Mouse (Mus musculus) cerebellum, postnatal 25 days (tissue): Measurements from ENCODE around the gene Odc1.

Source experiments
- DNase-seq, 2 experiments: peaks; one replicate each; pipeline ENCODE4 v3.0.0; 2021; ENCODE audit warnings: mixed read lengths in 2 of 2

Gene Odc1

DNA sequence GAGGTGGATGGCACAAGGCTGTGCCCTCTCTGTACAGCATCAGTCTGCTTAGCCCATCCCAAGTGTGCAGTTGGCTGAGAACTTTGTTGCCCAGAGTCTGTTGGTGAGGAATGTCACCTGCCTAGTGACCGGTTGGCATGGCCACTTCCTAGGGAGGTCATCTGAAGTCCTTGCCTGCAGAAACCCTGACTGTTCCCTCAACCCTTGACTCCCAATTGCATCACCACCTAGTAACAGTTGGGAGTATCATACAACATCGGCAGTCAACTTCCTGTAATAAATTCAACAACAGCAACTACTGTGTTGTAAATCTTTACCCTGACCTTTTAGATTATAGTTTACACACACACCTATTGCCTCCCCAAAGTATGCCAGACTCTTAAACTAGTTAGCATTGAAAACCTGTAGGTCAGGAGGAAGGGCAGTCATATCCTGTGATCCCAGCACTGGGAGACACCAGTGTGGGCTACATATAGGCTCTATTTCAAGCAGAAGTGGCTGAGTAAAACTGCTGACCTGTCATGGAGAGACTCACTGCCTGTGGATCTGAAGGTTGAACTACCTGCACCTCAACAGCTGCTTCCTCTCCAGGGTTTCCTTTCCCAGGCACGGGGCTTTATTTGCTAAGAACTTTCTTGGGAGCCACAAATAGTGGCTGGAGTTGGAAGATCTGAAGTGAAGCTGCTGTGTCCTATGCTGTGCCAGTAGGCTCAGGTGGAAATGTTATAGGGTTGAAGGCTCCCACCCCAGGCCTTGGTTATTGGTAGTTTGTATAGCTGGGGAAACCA is 6.8 kb downstream of the Odc1 start:
- no peak for DNase-seq

DNA sequence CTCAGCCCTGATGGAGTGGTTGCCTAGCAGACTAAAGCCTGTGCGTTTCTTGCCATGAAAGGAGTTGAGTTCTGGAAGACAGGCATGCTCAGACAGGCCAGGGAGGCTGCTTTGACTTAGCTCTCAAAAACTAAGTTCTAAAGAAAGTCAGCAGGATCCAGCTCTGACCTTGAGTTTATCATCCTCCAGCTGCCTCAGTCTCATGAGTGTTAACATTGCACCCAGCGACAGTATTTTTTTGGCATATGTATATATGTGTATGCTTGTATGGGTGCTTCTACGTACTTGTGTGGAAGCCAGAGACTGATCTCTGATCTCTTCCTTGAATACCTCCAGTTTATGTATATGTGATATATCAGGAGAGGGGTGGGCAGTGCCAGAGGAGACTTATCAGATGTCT is 7.8 kb downstream of the Odc1 start:
- DNase-seq = no peak

DNA sequence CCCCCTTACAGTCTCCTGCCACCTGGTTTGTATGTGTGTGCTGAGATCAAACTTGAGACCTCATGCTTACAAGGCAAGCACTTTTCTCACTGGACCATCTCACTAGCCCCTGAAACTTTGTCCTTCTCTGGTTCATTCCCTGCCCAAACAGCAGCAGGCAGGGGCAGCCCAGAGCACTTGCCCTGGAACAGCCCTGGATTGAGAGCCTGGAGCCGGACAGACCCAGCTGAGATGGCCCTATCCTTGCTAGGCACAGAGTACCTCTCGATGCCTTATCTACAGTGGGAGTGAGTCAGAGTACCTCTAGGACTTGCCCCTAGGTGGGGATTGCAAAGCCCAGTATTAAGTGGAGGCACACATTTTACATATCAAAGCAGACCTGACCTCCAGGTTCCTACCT is 8.4 kb downstream of the Odc1 start:
- DNase-seq = no peak

DNA sequence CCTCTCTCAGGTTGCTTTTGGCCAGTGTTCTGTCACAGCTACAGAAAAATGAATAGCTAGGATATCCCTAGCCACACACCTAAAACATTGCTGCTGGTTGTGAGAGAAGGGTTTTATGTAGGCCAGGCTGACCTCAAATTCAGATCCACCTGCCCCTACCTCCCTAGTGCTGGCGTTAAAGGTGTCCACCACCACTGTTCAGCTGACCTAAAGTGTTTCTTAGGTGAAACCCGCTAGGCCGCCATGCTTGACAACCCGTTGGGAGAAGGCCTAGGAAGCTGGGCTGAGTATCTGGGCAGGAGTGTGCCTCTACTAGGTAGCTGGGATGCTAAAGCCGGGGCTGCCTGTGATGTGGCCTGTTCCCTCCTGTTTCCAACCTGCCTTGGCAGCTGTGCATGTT is 9.0 kb downstream of the Odc1 start:
- DNase-seq = no peak

DNA sequence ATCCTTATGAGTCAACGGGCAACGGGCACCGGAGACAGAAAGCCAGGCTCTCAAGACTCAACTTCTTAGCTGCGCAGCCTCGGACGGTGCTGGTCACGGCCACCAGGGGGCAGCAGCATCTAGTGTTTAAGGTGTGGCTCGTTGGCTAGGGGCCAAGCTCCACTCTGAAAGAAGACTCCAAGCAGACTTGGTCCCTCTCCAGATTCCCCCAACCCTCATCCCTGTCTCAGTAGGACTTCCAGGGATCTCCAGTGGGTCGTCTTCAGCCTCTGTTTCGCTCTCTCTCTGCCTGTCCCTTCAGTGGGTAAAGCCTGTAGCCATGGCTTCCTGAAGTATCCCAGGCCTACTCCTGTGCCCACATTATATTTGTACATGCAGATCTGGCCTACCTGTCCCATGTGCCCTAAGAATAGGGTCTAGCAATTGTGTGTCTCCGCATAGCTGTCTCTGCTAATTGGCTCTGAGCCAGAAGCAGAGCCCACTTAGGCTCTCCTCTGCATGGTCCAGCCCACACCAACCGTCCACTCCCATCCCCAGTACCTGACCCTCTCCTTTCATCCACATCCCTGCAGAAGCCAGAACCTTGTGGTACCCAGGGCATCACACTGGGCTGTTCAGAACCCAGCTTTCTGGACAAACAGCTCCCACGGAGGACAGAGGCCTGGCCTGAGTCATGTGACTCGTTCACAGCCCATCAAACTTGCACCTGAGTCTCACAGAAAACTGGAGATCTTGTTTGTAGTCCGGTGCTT is 9.8 kb downstream of the Odc1 start:
- DNase-seq = peak; percentile 94 to 96

DNA sequence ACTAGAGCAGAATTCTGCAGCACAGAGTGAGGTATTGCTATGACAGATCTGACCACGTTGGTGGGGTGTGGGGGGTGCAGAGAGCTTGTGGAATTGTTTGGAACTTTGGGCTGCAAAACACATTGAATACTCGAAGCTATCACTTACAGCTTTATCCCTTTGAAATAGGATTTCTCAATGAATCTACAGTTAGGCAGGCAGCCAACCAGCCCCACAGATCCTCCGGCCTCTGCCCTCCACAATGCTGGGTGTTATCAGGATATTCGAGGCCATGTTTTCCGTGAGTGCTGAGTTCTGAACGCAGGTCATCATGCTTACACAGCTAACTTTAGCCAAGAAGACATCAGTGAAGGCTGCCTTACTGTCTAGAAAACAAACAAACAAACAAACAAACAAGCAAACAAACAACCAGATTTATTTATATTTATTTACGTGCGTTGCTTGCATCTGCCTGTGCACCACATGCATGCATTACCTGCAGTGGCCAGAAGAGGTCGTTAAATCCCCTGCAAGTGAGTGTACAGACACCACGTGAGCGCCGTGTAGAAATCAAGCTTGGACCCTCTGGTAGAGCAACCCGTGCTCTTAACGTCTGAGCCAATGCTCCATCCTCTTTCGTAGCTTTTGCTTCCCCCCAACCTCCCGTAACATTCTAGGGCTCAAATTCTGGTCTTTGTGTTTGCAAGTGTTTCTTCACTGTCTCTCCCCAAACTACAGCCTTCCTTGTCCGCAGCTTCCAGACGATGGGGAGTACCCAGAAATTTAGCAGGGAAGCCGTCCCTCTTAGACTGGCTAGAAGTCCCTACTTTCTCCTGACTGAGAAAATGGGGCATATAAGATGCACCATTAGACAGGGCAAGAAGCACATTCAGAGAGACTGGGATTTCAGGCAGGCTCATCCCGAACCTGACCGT is 12.1 kb downstream of the Odc1 start:
- DNase-seq = peak; percentile 86 to 93

DNA sequence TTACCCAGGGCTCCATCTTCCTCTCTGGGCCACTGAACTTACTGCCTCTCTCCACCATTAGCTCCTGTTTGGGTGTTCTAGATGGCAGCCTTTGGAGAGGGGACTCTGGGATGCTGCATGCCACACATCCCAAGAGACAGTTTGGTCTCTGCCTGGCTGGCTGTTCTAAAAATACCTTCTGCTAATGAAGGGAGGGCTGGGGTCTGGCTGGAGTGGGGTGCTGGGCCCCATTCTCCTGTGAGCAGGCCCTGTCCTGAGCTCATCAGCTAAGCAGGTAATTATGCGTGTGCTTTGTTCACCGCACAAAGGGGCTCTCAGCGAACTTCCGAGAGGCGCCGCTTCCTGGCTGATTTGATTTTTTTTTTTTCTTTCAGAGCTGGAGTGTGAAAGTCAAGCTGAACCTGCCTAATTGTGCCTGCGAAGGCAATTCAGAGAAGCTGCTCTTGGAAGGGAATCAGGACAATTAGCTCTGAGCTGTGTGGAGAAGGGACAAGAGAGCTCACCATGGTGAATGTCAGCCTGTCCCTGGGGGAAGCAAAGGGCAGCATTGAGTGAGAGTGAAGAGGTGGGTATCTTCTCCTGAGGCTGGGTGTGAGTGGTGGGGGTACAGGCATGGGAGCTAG is 12.9 kb downstream of the Odc1 start:
- peak; percentile 27 to 36 for DNase-seq

DNA sequence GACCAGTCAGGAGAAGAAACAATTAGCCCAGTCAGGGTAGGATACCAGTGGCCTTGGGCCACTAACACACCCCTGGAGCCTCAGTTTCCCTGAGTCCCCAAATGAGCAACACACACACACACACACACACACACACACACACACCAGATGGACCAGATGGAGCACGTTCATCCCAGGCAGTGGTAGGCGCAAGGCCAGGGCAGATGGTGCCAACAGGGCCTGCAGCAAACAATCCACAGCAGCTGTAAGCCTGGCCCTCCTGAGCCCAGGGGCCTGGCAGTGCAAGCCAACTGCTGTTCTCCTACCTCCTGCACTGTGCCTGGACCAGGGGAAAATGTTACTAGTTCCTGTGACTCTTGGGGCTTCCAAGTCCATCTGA is 13.4 kb downstream of the Odc1 start:
- DNase-seq = peak; percentile 60 to 75

DNA sequence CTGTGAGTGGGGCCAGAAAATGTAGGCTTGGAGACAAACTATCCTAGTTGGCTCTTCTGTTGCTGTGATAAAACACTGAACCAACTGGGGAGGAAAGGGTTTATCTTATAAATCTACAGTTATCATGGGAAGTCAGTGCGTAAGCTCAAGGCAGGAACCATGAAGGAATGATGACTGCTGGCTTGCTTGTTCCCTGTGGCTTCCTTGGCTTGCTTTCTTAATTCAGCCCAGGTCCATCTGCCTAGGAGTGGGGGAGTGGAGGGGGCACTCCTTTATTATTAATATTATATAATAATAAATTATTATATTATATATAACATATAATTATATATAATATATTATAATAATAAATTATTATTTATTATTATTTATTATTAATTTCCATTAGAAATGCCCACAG is 17.8 kb downstream of the Odc1 start:
- DNase-seq = peak in 1 of 2 experiments; percentile 38

DNA sequence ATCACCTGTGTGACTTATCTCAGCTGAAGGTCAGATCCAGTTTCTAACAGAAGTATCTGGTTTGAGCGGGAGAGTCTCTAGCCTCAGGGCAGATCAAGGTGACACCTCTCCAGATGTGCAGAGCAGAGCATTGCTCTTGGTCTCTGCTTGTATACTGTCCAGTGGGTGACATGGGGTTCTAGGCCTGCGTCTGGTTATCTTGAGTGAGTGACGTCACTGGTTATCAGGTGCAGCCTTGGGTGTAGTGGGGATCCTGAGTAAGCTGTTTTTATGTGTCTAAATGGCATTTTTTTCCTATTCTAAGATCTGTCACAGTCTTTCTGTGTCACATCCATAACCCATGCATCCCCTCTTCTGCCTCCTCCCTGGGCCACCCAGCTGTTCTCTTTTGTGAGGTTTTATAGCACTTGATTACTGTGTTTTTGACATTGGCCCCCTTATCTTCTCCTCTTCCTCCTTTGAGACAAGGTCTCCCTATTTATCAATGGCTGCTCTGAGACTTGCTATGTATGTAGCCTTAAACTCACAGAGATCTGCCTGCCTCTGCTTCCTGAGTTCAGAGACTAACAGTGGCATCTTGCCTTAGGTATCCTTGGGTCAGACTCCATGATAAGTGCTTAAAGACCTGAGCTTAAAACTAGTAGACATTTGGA is 20.9 kb downstream of the Odc1 start:
- DNase-seq = no peak

DNA sequence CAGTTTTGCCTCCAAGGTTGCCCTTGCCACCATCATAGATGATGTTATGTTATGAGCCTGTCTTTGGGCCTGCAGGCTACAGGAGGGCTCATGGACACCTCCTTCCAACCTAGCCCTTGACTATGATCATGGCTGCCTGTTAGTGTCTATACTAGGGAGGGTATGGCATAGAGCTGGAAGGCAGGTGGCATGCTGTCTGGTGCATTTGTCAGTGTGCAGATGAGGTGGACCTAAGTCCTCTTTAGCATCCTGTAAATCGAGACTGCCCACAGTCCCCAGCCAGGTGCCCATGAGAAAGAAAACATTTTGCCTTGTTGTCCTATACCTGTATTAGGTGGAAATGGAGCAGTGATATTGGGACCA is 21.4 kb downstream of the Odc1 start:
- DNase-seq = no peak

DNA sequence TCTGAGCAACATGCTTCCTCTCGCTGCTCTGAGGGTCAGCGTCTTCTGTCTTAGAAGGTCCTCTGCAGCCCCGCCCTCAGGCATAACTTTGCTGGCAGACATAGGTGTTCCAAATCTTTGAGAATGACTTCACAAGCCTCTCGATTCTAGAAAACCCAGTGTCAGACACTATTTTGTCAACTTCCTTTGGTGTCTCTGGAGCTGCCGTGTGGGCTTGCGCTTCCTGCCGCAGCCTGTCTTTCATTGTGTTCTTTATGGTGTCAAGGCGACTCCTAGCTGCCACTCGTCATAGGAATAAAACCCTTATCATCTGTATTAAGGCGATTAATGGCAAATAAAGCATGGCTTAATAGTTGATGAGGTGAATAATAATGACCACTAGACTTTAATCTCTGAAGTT is 24.0 kb downstream of the Odc1 start:
- DNase-seq = no peak

DNA sequence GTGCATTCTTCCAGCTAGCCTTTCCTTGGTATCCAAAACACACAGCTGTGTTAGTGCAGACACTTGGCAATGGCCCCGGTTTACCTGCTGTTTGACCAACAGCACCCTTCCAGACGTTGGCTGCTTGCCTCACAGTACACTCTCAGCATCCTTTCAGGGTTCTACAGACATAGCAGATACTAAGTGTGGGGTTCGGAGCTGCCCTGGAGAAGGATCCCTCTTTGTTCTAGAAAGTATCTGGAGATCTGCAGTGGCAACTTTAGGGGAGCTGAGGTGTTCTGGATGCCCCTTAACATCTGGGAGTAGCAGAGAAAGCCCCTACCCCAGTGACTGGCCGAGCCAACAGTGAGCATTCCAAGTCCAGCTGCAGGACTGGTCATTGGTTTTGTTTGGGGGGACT is 30.0 kb downstream of the Odc1 start:
- DNase-seq = no peak

DNA sequence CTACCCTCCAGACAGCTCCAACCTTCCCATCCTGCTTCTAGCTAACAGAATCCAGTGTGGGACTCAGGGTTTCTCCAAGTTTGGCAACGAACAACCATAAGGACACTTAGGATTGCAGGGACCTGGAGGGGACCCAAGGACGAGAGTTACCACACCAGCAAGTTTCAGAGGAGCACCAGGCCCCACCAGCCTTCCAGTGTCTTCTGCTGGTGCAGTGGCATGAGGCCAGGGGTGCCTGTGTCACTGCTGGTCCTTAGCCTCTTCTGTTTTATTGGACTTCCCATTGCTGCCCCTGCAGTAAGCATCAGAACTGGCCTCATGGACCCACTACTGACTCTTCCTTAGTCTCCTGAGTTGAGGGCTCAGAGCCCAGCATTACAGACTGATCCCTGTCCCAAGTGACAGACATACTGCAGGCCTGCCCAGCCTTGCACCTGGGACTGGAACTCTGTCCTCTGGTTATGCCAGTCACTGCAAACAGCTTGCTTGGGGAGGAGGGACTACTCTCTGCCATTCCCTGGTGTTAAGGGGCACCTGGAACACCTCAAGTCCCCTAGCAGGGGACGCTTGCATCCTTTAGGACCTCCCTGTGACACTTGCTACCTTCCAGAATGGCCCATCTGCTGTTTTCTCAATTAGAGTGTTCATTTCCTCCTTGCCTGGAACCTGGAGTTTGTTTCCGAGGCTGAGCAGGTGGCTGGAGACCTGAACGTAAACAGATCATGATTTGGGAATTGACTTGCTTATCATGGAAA is 30.7 kb downstream of the Odc1 start:
- DNase-seq = peak; percentile 47 to 52

DNA sequence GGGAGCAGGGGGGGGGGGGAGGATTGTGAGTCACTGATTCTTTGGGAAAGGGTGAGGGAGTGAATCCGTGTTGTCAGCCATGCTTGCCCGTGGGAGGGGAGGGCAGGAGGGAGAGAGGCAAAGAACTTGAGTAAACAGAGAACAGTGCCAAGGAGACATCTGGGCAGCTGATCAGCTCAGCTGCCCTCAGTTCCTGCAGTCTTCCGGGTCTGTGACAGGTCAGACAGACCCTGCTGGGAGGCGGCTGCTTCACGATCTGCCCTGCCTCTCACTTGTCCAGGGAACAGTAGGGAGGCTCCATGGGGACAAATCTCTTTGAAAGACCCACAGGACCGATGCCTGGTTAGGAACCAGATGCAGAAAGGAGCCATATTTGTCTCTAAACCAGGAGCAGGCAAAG is 31.4 kb downstream of the Odc1 start:
- peak; percentile 46 to 60 for DNase-seq

DNA sequence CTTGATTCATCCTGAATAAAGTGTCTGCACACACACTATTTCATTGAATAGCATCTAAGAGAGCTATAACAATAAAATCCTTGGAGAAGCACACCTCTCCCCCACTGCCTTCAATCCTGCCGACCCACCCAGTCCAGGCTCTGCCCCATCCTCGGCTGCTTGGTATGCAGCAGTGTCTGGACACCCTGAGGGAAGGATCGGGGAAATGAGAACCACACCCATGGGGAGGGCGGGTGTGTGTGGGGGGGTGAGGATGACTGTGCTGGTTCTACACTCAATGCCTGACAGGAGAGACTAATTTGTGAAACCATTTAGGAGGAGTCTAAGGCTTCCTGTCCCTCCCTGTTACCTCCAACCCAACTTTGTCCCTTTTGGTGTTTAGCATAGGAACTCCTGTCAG is 34.0 kb downstream of the Odc1 start:
- DNase-seq = no peak

DNA sequence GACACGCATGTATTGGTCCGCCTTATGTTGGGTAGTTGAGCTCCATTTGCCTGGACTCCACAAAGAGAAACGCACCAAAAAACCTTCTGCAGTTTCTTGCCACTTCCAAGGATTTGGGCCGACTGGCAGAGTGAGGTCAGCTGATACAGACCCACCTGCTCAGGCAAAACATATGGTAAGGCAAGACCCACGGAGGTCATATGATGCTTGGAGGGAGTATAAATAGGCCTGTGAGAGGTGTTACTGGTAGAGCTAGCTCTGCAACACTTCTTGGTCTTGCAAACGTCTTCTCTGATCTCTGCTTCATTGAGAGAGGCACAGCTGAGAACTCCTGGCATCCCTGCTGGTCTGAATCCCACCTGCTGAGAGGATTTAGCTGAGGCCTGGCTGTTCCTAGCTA is 36.4 kb downstream of the Odc1 start:
- no peak for DNase-seq

DNA sequence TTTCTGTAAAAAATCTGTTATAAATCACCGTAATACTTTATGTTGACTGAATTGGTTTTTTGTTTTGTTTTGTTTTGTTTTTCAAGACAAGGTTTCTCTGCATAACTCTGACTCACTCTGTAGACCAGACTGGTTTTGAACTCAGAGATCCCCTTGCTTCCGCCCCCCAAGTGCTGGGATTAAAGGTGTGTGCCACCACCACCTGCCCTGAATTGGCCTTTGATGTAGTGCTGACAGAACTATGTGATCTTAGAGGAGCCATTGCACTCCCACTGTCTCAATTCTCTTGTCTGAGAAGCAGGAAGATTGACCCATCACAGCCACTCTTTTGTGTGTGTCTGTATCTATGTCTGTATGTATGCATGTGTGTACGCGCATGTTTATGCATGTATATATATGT is 37.8 kb downstream of the Odc1 start:
- no peak for DNase-seq

DNA sequence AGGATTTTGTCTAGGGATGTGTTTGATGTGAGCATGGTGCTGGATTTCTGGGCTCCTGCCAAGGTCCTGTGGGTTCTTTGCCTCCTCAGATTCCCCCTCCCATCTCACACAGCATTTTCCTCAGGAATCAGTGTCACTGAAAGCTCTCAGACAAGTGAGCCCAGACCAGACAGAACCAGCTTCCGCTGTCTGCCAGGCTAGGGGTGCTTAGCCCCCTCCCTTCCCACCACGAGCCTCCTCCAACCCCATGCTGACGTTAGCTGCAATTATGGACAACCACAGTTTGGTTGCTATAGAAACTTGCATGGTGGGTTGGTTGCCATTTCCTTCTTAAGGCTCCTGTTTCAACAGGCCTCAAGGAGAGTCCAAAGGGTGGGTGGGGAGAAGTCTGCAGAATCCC is 39.3 kb downstream of the Odc1 start:
- no peak for DNase-seq

DNA sequence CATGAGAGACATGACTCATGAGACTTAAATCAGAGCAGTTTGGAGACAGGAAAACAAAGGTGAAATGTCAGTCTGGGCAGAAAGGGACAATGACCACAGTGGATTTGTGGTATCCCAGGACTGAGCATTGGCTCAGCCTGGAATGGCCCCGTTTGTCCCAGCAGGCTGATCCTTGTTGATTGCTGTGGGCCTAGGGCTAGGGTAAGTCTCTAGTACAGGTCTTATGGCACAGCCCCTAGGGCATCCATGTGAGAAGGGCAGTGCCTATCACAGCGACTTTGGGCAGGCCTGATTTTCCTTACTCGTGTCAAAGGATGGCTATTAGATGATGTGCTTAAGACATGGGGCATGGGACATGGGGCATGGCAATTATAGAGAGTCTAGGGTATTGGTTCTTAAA is 41.4 kb downstream of the Odc1 start:
- no peak for DNase-seq

DNA sequence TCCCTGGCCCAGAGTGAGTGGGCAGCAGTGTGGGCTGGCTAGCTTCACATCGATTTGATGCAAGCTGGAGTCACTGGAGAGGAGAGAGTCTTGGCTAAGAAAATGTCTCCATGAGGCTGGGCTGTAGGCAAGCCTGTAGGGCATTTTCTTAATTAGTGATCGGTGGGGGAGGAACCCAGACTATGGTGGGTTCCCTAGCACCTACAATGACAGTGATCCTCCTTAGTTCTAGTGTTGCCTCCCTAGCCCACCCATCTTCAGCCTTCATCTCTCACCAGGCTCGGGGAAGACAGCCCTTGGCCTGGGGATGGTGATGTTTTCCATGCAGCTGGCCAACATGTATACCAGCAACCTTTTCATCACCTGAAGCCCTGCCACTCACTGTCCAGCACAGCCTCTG is 43.8 kb downstream of the Odc1 start:
- DNase-seq = no peak
